Mouse (Mus musculus) MEL (cell line): ENCODE measurements at regions not wholly inside any gene's neighbourhood (a gene's known extent, or its start where the extent isn't known, plus 50 kb on each side); places are given as distances from the start of the nearest gene placed in this dataset.

Experiments used
- DNase-seq: peaks from one replicate; pipeline ENCODE4 v3.0.0; 2011; ENCODE audit warnings: low read depth, low spot score
- H3K27ac ChIP-seq: 2 replicates; pipeline ENCODE4 v1.5.1; 2012; ENCODE audit warnings: low read depth, mild to moderate bottlenecking, control low read depth, low read length, moderate library complexity; ENCODE audit not compliant: control insufficient read depth
- H3K27me3 ChIP-seq, 2 experiments: fragments of 150-350 bp in 1 of 2; sonication (generic) in 1 of 2; 2 replicates each; pipeline ENCODE4 v1.6.1; 2012; ENCODE audit warnings: low read length in 2 of 2, mild to moderate bottlenecking in 2 of 2, improper control_type of control experiment in 1 of 2, moderate library complexity in 1 of 2; ENCODE audit not compliant: insufficient read depth in 2 of 2, control insufficient read depth in 1 of 2
- H3K36me3 ChIP-seq, 2 experiments: 2 replicates each; pipeline ENCODE4 v1.6.1; 2012 to 2014; ENCODE audit warnings: low read length in 2 of 2, improper control_type of control experiment in 1 of 2, inconsistent platforms in 1 of 2, mild to moderate bottlenecking in 1 of 2; ENCODE audit not compliant: insufficient read depth in 2 of 2, control insufficient read depth in 1 of 2
- H3K4me1 ChIP-seq, 2 experiments: fragments of 150-350 bp in 1 of 2; sonication (generic) in 1 of 2; 2 replicates each; pipeline ENCODE4 v1.6.1; 2012; ENCODE audit warnings: low read length in 2 of 2, improper control_type of control experiment in 1 of 2, mild to moderate bottlenecking in 1 of 2; ENCODE audit not compliant: insufficient read depth in 2 of 2, control insufficient read depth in 1 of 2
- H3K4me3 ChIP-seq, 2 experiments: fragments of 150-350 bp in 1 of 2; sonication (generic) in 1 of 2; 2 replicates each; pipeline ENCODE4 v1.5.1; 2012; ENCODE audit warnings: low read depth in 2 of 2, low read length in 2 of 2, mild to moderate bottlenecking in 2 of 2, moderate library complexity in 2 of 2, control low read depth in 1 of 2, improper control_type of control experiment in 1 of 2; ENCODE audit not compliant: control insufficient read depth in 1 of 2, insufficient read depth in 1 of 2
- H3K79me2 ChIP-seq: 2 replicates; pipeline ENCODE4 v1.6.1; 2012; ENCODE audit warnings: mild to moderate bottlenecking, low read length, moderate library complexity; ENCODE audit not compliant: control insufficient read depth, poor library complexity, insufficient read depth
- H3K9ac ChIP-seq: 2 replicates; pipeline ENCODE4 v1.6.1; 2012; ENCODE audit warnings: low read depth, mild to moderate bottlenecking, control low read depth, low read length, moderate library complexity; ENCODE audit not compliant: control insufficient read depth, poor library complexity, severe bottlenecking
- H3K9me3 ChIP-seq: fragments of 150-350 bp; sonication (generic); replicated peaks from 2 replicates; pipeline ENCODE4 v1.6.1; 2012; ENCODE audit warnings: mild to moderate bottlenecking, low read length, improper control_type of control experiment, moderate library complexity; ENCODE audit not compliant: insufficient read depth
- BHLHE40 ChIP-seq: IDR thresholded peaks from 2 replicates; pipeline ENCODE4 v1.6.1; 2012; ENCODE audit warnings: low read depth, mild to moderate bottlenecking, inconsistent platforms, low read length, improper control_type of control experiment, borderline replicate concordance
- CHD2 ChIP-seq: IDR thresholded peaks from 2 replicates; pipeline ENCODE4 v1.6.1; 2011; ENCODE audit warnings: low read length, improper control_type of control experiment
- E2F4 ChIP-seq: IDR thresholded peaks from 2 replicates; pipeline ENCODE4 v1.6.1; 2011; ENCODE audit warnings: low read depth, low read length, improper control_type of control experiment, borderline replicate concordance
- EP300 ChIP-seq, 2 experiments: IDR thresholded peaks; 2 replicates each; pipeline ENCODE4 v1.6.1; 2011; ENCODE audit warnings: improper control_type of control experiment in 2 of 2, low read length in 2 of 2, low read depth in 1 of 2, mild to moderate bottlenecking in 1 of 2
- ETS1 ChIP-seq: IDR thresholded peaks from 2 replicates; pipeline ENCODE4 v1.6.1; 2012; ENCODE audit warnings: low read depth, mild to moderate bottlenecking, inconsistent platforms, low read length, improper control_type of control experiment, moderate library complexity
- GABPA ChIP-seq: IDR thresholded peaks from 2 replicates; pipeline ENCODE4 v1.6.1; 2012; ENCODE audit warnings: low read depth, mild to moderate bottlenecking, inconsistent platforms, low read length, improper control_type of control experiment, moderate library complexity
- HCFC1 ChIP-seq: IDR thresholded peaks from 2 replicates; pipeline ENCODE4 v1.6.1; 2012; ENCODE audit warnings: low read depth, mild to moderate bottlenecking, inconsistent platforms, low read length, improper control_type of control experiment, moderate library complexity
- KAT2A ChIP-seq: conservative IDR thresholded peaks from 2 replicates; pipeline ENCODE4 v1.6.1; 2012; ENCODE audit warnings: low read depth, low read length, improper control_type of control experiment, inconsistent platforms
- MAFK ChIP-seq: IDR thresholded peaks from 2 replicates; pipeline ENCODE4 v1.6.1; 2011; ENCODE audit warnings: low read depth, mild to moderate bottlenecking, low read length, improper control_type of control experiment, borderline replicate concordance
- MAX ChIP-seq: IDR thresholded peaks from 2 replicates; pipeline ENCODE4 v1.6.1; 2011; ENCODE audit warnings: low read length, improper control_type of control experiment
- MAZ ChIP-seq: IDR thresholded peaks from 2 replicates; pipeline ENCODE4 v1.6.1; 2012; ENCODE audit warnings: low read depth, mild to moderate bottlenecking, inconsistent platforms, low read length, improper control_type of control experiment
- MEF2A ChIP-seq: IDR thresholded peaks from 2 replicates; pipeline ENCODE4 v1.6.1; 2014; ENCODE audit warnings: low read depth, mild to moderate bottlenecking, inconsistent platforms, low read length, improper control_type of control experiment; ENCODE audit not compliant: poor library complexity, insufficient replicate concordance, severe bottlenecking; ENCODE audit errors: extremely low read depth
- NELFE ChIP-seq: IDR thresholded peaks from 2 replicates; pipeline ENCODE4 v1.6.1; 2011; ENCODE audit warnings: low read depth, low read length, improper control_type of control experiment
- NRF1 ChIP-seq: IDR thresholded peaks from 2 replicates; pipeline ENCODE4 v1.6.1; 2014; ENCODE audit warnings: low read depth, mild to moderate bottlenecking, inconsistent platforms, low read length, improper control_type of control experiment, moderate library complexity; ENCODE audit not compliant: poor library complexity, insufficient read depth, severe bottlenecking
- POLR2AphosphoS2 ChIP-seq: IDR thresholded peaks from 2 replicates; pipeline ENCODE4 v1.6.1; 2011; ENCODE audit warnings: low read length, improper control_type of control experiment
- RCOR1 ChIP-seq: IDR thresholded peaks from 2 replicates; pipeline ENCODE4 v1.6.1; 2012; ENCODE audit warnings: low read depth, mild to moderate bottlenecking, inconsistent platforms, low read length, improper control_type of control experiment
- SIN3A ChIP-seq: IDR thresholded peaks from 2 replicates; pipeline ENCODE4 v1.6.1; 2012; ENCODE audit warnings: low read length, improper control_type of control experiment, inconsistent platforms
- UBTF ChIP-seq: IDR thresholded peaks from 2 replicates; pipeline ENCODE4 v1.6.1; 2012; ENCODE audit warnings: low read depth, mild to moderate bottlenecking, inconsistent platforms, low read length, improper control_type of control experiment, moderate library complexity, borderline replicate concordance; ENCODE audit not compliant: insufficient read depth
- ZKSCAN1 ChIP-seq: IDR thresholded peaks from 2 replicates; pipeline ENCODE4 v1.6.1; 2012; ENCODE audit warnings: low read depth, mild to moderate bottlenecking, inconsistent platforms, low read length, improper control_type of control experiment, moderate library complexity

- TF ChIP-seq NRF1 (no peak), HCFC1 (no peak)
- no peak overlapping the region for H3K4me3 ChIP-seq
- no peak for DNase-seq
- H3K9ac ChIP-seq: no peak overlapping the region
- H3K36me3 ChIP-seq: no peaks in the 10 kb centered on the region
- no peak overlapping the region for H3K27ac ChIP-seq
- no peaks in the 10 kb centered on the region for H3K9me3 ChIP-seq
- no peaks in the 10 kb centered on the region for H3K27me3 ChIP-seq
- H3K4me1 ChIP-seq: no peaks in the 10 kb centered on the region
- H3K79me2 ChIP-seq: no peaks in the 10 kb centered on the region
These were observed 70.0 kb downstream of the Tnp1 start for GRCm38 (mm10) chr1:72945750-72946102.

- no peak for DNase-seq
- Histone ChIP-seq H3K27ac (no peak overlapping the region), H3K79me2 (no peaks in the 10 kb centered on the region), H3K27me3 (no peaks in the 10 kb centered on the region), H3K4me1 (no peaks in the 10 kb centered on the region), H3K4me3 (no peak overlapping the region), H3K36me3 (no peaks in the 10 kb centered on the region), H3K9me3 (no peaks in the 10 kb centered on the region), H3K9ac (no peak overlapping the region)
- TF ChIP-seq GABPA: no peak
- TF ChIP-seq NELFE: no peak
- no peak for TF ChIP-seq MAX
- TF ChIP-seq CHD2: no peak
- no peak for TF ChIP-seq KAT2A
- TF ChIP-seq UBTF: no peak
- TF ChIP-seq MEF2A: no peak
- no peak for TF ChIP-seq POLR2AphosphoS2
- no peak for TF ChIP-seq SIN3A
- TF ChIP-seq BHLHE40: no peak
- TF ChIP-seq NRF1: no peak
- TF ChIP-seq MAZ: no peak
- TF ChIP-seq EP300 (IDR thresholded peaks at IDR 0.05; ENCODE audit: low read depth in 1 of 2, low read length in 2 of 2): no peak
- TF ChIP-seq ETS1: no peak
- no peak for TF ChIP-seq MAFK
- TF ChIP-seq RCOR1: no peak
- no peak for TF ChIP-seq ZKSCAN1
- no peak for TF ChIP-seq E2F4
These were observed 70.4 kb upstream of the Igfbp5 start for GRCm38 (mm10) chr1:72944805-72945749.
